Mouse (Mus musculus) intestine, embryonic 16.5 days (tissue): Measurements from ENCODE around the gene Samd4b. TPM values are rescaled to one million over a fixed set of nuclear protein-coding genes. Genes with fewer than 3 reads are reported as not detected.

Experiments
- ATAC-seq: fragments of 200-750 bp; cut with Nextera tagmentation; 2 replicates; pipeline ENCODE4 v1.8.0; 2017; ENCODE audit warnings: moderate TSS enrichment, moderate library complexity
- H3K27ac ChIP-seq: fragments of 300-500 bp; sonication (generic); 2 replicates; pipeline ENCODE4 v1.5.1; 2014; ENCODE audit warnings: mild to moderate bottlenecking, low read length
- H3K27me3 ChIP-seq: fragments of 300-500 bp; sonication (generic); replicated peaks from 2 replicates; pipeline ENCODE4 v1.6.1; 2014; ENCODE audit warnings: low read length, control low read depth, mixed read lengths; ENCODE audit not compliant: control insufficient read depth, insufficient read depth
- H3K36me3 ChIP-seq: fragments of 300-500 bp; sonication (generic); 2 replicates; pipeline ENCODE4 v1.6.1; 2014; ENCODE audit warnings: low read length, control low read depth; ENCODE audit not compliant: control insufficient read depth, insufficient read depth
- H3K4me1 ChIP-seq: fragments of 300-500 bp; sonication (generic); 2 replicates; pipeline ENCODE4 v1.6.1; 2014; ENCODE audit warnings: low read length, control low read depth, mixed read lengths; ENCODE audit not compliant: control insufficient read depth, insufficient read depth
- H3K4me2 ChIP-seq: fragments of 300-500 bp; sonication (generic); 2 replicates; pipeline ENCODE4 v1.6.1; 2014; ENCODE audit warnings: low read depth, low read length, control low read depth
- H3K4me3 ChIP-seq: fragments of 300-500 bp; sonication (generic); 2 replicates; pipeline ENCODE4 v1.5.1; 2014; ENCODE audit warnings: mild to moderate bottlenecking, low read length
- H3K9ac ChIP-seq: fragments of 300-500 bp; sonication (generic); 2 replicates; pipeline ENCODE4 v1.6.1; 2014; ENCODE audit warnings: low read depth, low read length
- H3K9me3 ChIP-seq: fragments of 300-500 bp; sonication (generic); 2 replicates; pipeline ENCODE4 v1.6.1; 2016; ENCODE audit warnings: low read length, control low read depth; ENCODE audit not compliant: control insufficient read depth
- WGBS: fragments of 180-500 bp; shearing (Covaris S2); extraction: QIAGEN DNeasy Blood & Tissue Kit; methylation state at CpG from one replicate; pipeline ENCODE4 v1.1.7; 2014; 5-methylcytosine and 5-hydroxymethylcytosine counted together
- polyA plus RNA-seq: library from polyadenylated mRNA; unstranded; fragments of >200 nt; fragmentation: Nextera tagmentation; extraction: Ambion mirVana; gene quantifications from 2 replicates; pipeline ENCODE4 v1.2.1, GENCODE M21; 2015

Gene Samd4b
- polyA plus RNA-seq: 7.8 and 9.7 TPM in 2 replicates

DNA sequence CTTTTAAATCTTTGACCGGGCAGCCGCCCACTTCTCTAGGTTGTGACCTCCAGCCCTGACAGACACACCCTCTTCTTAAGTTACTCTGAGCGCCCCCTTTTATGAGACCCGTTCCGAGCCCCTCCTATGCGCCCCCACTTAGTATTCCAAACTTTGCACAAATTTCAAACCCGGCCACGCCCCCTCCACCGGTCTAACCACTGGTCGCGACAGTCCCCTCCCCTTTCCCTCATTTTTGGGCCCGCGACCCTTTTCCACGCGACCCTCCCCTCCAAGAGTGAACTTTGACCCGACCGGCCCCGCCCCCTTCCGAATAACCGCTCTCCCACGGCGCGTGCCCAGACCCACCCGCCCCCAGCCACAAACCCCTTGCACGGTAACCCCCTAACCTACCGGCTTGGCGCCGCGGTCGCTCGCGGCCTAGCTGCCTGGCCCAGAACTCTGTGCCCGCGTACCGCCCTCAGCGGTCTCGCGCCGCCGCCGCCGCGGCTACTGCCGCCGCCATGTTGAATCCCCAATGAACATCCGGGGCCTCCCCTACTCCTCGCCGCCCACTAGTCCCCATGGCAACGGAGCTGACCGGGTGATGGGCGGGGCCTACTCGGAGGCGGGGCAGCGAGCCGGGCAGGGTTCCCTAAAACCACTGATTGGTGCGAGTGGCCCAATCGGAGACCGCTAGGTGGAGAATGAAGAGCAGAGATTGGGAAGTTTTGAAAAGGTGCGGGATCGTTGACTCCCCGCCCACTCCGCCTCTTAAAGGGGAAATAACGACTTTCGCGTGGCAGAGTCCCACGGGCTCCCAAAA is at the start of gene Samd4b, which contains the start of gene Pak4:
Samd4b (minus strand) TSS at position 503 of the 805 bp plus-strand sequence.
Pak4 (minus strand) TSS at position 544 of the 805 bp plus-strand sequence.
- Histone ChIP-seq H3K27me3 (no peaks in the 10 kb centered on the region), H3K27ac (peak within 1 kb of the TSS; percentile 94), H3K9me3 (no peaks in the 10 kb centered on the region), H3K36me3 (no peaks in the 10 kb centered on the region), H3K9ac (peak within 1 kb of the TSS; percentile 85), H3K4me3 (peak within 1 kb of the TSS; percentile 70), H3K4me2 (peak within 1 kb of the TSS; percentile 81), H3K4me1 (peaks cover 42% of the 10 kb centered on the region)
- ATAC-seq: peak; percentile 85
- under 1% methylated on average over 65 of the region's 66 CpGs for WGBS

DNA sequence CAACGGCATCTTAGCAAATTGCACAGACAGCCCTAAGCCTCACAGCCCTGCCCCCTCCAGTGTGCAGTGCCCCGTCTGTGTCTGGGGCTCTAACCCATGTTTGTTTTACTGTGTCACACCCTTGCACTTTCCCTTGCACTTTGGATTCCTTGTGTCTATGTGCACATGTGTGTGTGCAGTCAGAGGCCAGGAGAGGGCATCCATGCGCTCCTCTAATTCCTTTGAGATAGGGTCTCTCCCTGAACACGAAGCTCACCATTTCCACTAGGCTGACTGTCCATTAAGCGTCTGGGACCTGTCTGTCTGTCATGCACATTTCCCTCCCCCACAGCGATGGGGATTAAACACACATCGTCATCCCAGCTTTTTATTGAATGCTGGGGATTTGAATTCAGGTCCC is 49.1 kb upstream of the Samd4b start:
- no peak for ATAC-seq
- H3K27me3 ChIP-seq: no peaks in the 10 kb centered on the region
- 44% methylated on average over 7 of the region's 7 CpGs for WGBS
- no peaks in the 10 kb centered on the region for H3K4me1 ChIP-seq
- no peak overlapping the region for H3K4me2 ChIP-seq
- no peak overlapping the region for H3K27ac ChIP-seq
- no peaks in the 10 kb centered on the region for H3K36me3 ChIP-seq
- no peaks in the 10 kb centered on the region for H3K9me3 ChIP-seq
- H3K4me3 ChIP-seq: no peak overlapping the region
- H3K9ac ChIP-seq: no peak overlapping the region

DNA sequence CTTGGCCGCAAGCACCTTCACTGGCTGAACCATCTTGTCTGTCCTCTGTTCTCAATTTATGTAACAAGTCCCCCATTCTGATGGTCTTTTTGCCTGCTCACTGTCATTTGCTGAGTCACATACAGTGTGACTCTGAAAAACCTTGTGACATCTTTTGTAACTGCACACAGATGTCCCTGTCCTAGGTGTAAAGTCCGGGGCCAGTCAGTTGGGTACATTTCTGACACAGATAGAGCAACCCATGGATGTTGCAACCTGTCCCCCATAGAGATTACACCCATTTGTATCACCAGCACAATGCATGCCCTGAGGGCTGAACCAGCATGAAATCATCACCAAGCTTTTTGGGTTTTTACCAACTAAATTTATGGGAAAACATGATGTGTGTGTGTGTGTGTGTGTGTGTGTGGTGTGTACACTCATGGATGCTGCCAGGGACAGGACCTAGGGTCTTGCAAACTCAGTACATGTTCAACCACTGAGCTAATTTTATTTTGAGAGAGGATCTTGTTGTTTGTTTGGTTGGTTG is 48.1 kb upstream of the Samd4b start:
- Histone ChIP-seq H3K27me3 (no peaks in the 10 kb centered on the region), H3K4me1 (no peaks in the 10 kb centered on the region), H3K4me2 (no peak overlapping the region), H3K4me3 (no peak overlapping the region), H3K36me3 (no peaks in the 10 kb centered on the region), H3K9ac (no peak overlapping the region), H3K9me3 (no peaks in the 10 kb centered on the region), H3K27ac (no peak overlapping the region)
- ATAC-seq: no peak
- 79% methylated on average over 2 of the region's 2 CpGs for WGBS

DNA sequence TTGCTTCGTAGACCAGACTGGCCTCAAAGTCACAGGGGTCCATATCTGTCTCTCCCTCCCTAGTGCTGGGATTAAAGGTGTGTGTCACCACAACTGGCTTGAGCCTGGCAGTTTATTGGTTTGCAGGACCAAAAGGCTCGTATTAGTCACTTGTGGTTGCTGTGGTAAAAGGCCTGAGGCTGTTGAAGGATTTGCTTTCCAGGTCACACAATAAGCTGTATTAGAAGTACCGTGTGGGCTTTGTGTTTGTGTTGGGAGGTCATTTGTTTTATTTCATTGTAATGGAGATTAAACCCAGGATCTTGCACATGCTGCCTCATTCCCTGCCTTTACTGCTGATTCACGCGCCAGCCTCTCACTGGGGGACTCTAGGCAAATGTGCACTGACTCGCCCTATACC is 47.4 kb upstream of the Samd4b start:
- Histone ChIP-seq H3K9me3 (no peaks in the 10 kb centered on the region), H3K27ac (no peak overlapping the region), H3K4me2 (no peak overlapping the region), H3K9ac (no peak overlapping the region), H3K36me3 (no peaks in the 10 kb centered on the region), H3K27me3 (no peaks in the 10 kb centered on the region), H3K4me1 (no peaks in the 10 kb centered on the region), H3K4me3 (no peak overlapping the region)
- 74% methylated on average over 6 of the region's 6 CpGs for WGBS
- ATAC-seq: no peak

DNA sequence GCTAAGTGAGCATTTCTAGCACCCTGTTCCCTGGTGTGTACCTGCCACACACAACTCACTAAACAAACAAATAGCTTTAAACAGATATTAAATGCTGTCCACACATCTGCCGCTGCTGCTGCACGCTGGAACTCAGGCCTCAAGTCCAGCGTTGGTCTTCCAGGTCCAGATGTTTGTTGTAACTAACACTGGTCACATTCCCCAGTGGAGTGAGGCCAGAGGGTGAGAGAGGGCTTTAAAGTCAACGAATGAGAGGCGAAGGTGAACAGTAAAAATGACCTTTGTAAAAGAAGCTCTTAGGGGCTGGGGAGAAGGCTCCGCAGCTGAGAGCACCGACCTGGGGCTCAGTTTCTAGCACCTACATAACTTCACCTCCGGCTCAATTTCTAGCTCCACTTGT is 43.6 kb upstream of the Samd4b start:
- no peak overlapping the region for H3K27ac ChIP-seq
- no peaks in the 10 kb centered on the region for H3K27me3 ChIP-seq
- no peaks in the 10 kb centered on the region for H3K36me3 ChIP-seq
- H3K9ac ChIP-seq: no peak overlapping the region
- H3K4me2 ChIP-seq: no peak overlapping the region
- ATAC-seq: no peak
- no peaks in the 10 kb centered on the region for H3K4me1 ChIP-seq
- no peak overlapping the region for H3K4me3 ChIP-seq
- 62% methylated on average over 8 of the region's 8 CpGs for WGBS
- H3K9me3 ChIP-seq: no peaks in the 10 kb centered on the region

DNA sequence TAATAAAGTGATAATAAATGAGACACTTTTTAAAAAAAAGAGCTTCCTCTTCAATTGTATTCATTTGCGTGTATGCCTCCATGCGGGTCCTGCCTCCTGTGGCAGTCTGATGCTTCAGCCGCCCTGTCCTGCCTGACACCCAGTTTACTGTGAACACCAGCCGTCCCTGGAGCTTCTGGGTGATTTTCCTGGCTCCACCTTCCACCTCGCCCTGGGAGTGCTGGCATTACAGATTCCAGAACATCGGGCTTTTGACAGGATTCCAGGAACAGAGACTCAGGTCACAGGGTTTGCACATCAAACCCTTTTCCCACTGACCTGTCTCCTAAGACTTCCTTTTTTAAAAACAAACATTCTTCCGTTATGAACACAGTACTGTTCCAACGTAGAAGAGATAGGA is 39.6 kb upstream of the Samd4b start:
- no peak overlapping the region for H3K27ac ChIP-seq
- H3K9ac ChIP-seq: no peak overlapping the region
- no peak overlapping the region for H3K4me3 ChIP-seq
- WGBS: 10% methylated on average over 8 of the region's 8 CpGs
- no peaks in the 10 kb centered on the region for H3K4me1 ChIP-seq
- H3K9me3 ChIP-seq: no peaks in the 10 kb centered on the region
- H3K27me3 ChIP-seq: no peaks in the 10 kb centered on the region
- no peak for ATAC-seq
- no peaks in the 10 kb centered on the region for H3K36me3 ChIP-seq
- H3K4me2 ChIP-seq: no peak overlapping the region

DNA sequence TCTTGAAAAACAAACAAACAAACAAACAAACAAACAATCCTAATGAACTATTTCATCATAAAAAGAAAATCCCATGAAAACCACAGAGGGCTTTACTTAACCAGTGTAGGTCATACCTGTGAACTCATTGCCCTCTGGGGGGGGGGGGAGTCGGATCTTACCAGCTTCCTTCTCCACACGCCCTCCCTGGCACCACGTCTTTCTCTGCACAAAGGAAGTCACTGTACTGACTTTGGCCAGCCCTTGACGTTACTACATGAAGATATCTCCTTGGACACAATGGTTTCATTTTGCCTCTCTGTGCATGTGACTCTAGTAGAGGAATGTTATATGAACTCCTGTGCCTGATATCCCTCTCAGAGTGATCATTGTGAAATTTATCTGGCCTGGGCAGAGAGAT is 36.2 kb upstream of the Samd4b start:
- no peaks in the 10 kb centered on the region for H3K9me3 ChIP-seq
- no peak overlapping the region for H3K27ac ChIP-seq
- H3K36me3 ChIP-seq: no peaks in the 10 kb centered on the region
- WGBS: 51% methylated on average over 4 of the region's 4 CpGs
- no peak for ATAC-seq
- H3K27me3 ChIP-seq: peaks cover 24% of the 10 kb centered on the region
- H3K4me2 ChIP-seq: no peak overlapping the region
- H3K4me1 ChIP-seq: no peaks in the 10 kb centered on the region
- H3K4me3 ChIP-seq: no peak overlapping the region
- H3K9ac ChIP-seq: no peak overlapping the region

DNA sequence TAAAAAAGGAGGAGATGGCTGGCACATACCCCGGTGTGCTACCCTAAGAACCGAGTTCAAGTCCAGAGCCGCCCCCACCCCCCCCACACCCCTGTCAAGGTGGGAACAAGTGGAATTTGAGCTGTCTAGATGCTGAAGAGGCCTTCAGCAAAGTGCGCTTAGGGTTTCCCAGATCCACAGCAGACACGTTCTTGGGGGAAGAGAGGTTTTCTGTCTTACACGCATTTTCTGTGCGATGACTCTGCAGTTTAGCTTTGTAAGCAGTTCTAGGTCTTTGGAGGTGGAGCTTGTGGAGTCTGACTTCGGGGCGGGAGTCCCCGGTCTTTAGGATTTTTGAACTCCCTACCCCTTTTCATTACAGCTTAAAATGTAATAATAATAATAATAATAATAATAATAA is 33.1 kb upstream of the Samd4b start, which contains the start of gene Acp7:
Acp7 (minus strand) TSS at position 260 of the 400 bp plus-strand sequence.
- peak within 1 kb of the TSS; percentile 43; the same call in 1 of the 2 replicates for H3K9ac ChIP-seq
- WGBS: 31% methylated on average over 10 of the region's 10 CpGs
- no peaks in the 10 kb centered on the region for H3K4me1 ChIP-seq
- peaks cover 25% of the 10 kb centered on the region for H3K27me3 ChIP-seq
- no peaks in the 10 kb centered on the region for H3K36me3 ChIP-seq
- no peak for ATAC-seq
- H3K4me2 ChIP-seq: peak within 1 kb of the TSS; percentile 52
- no peaks in the 10 kb centered on the region for H3K9me3 ChIP-seq
- H3K4me3 ChIP-seq: peak within 1 kb of the TSS; percentile 34
- H3K27ac ChIP-seq: no peak within 1 kb of the TSS

DNA sequence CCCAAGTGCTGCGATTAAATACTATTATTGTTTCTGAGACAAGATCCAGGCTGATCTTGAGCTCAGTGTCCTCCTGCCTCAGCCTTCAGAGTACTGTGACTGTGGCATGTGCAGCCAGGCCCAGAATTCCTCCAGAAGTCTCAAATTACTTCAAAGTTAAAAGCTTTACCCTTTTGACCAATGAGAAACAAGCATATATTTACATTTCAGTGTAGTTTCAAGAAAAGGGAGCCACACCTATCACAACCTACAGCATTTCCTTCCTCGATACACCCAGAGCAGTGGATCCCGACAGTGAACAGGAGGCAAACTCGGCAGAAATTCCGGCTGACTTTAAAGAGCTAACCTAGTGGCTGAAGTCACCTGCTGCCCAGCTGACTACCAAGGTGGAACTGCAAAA is 26.8 kb upstream of the Samd4b start:
- no peak overlapping the region for H3K27ac ChIP-seq
- H3K9me3 ChIP-seq: no peaks in the 10 kb centered on the region
- H3K4me2 ChIP-seq: no peak overlapping the region
- H3K4me3 ChIP-seq: no peak overlapping the region
- peaks cover 8% of the 10 kb centered on the region for H3K27me3 ChIP-seq
- no peaks in the 10 kb centered on the region for H3K36me3 ChIP-seq
- H3K9ac ChIP-seq: no peak overlapping the region
- no peak for ATAC-seq
- no peaks in the 10 kb centered on the region for H3K4me1 ChIP-seq
- WGBS: 71% methylated on average over 5 of the region's 5 CpGs
